Mouse (Mus musculus) CH12.LX (cell line): ENCODE data around the gene Cd163.

Experiments
- CTCF ChIP-seq, 2 experiments: IDR thresholded peaks in 1 of 2; conservative IDR thresholded peaks in 1 of 2; 2 replicates each; pipeline ENCODE4 v1.5.1; 2011 to 2012; ENCODE audit warnings: low read depth in 2 of 2, low read length in 2 of 2, improper control_type of control experiment in 1 of 2, inconsistent platforms in 1 of 2, mild to moderate bottlenecking in 1 of 2, moderate library complexity in 1 of 2
- E2F4 ChIP-seq: IDR thresholded peaks from 2 replicates; pipeline ENCODE4 v1.6.1; 2011; ENCODE audit warnings: low read depth, low read length, improper control_type of control experiment; ENCODE audit not compliant: insufficient replicate concordance
- EP300 ChIP-seq: IDR thresholded peaks from 2 replicates; pipeline ENCODE4 v1.6.1; 2011; ENCODE audit warnings: low read length, improper control_type of control experiment
- MAZ ChIP-seq: IDR thresholded peaks from 2 replicates; pipeline ENCODE4 v1.6.1; 2012; ENCODE audit warnings: low read depth, mild to moderate bottlenecking, inconsistent platforms, low read length, improper control_type of control experiment, moderate library complexity
- MEF2A ChIP-seq: IDR thresholded peaks from 2 replicates; pipeline ENCODE4 v1.6.1; 2014; ENCODE audit warnings: low read depth, mild to moderate bottlenecking, inconsistent platforms, low read length, improper control_type of control experiment, borderline replicate concordance
- MYC ChIP-seq: IDR thresholded peaks from 2 replicates; pipeline ENCODE4 v1.6.1; 2011; ENCODE audit warnings: low read depth, mild to moderate bottlenecking, improper control_type of control experiment, low read length
- POLR2A ChIP-seq: IDR thresholded peaks from 2 replicates; pipeline ENCODE4 v1.6.1; 2011; ENCODE audit warnings: low read depth, mild to moderate bottlenecking, improper control_type of control experiment, low read length
- SIN3A ChIP-seq: IDR thresholded peaks from 2 replicates; pipeline ENCODE4 v1.6.1; 2012; ENCODE audit warnings: low read length, improper control_type of control experiment, inconsistent platforms
- ZC3H11A ChIP-seq: IDR thresholded peaks from 2 replicates; pipeline ENCODE4 v1.6.1; 2012; ENCODE audit warnings: low read depth, mild to moderate bottlenecking, inconsistent platforms, low read length, improper control_type of control experiment

GRCm38 (mm10) chr6:124308935-124309334 is 4.5 kb downstream of the Cd163 start:
- TF ChIP-seq POLR2A (no peak), E2F4 (no peak), MEF2A (no peak), CTCF (conservative IDR thresholded peaks at IDR 0.05 in 1 of 2, IDR thresholded peaks at IDR 0.05 in 1 of 2; ENCODE audit: low read depth in 2 of 2, low read length in 2 of 2) (no peak), SIN3A (no peak), MYC (no peak), EP300 (no peak), ZC3H11A (no peak), MAZ (no peak)
